In the genomic region with DNA sequence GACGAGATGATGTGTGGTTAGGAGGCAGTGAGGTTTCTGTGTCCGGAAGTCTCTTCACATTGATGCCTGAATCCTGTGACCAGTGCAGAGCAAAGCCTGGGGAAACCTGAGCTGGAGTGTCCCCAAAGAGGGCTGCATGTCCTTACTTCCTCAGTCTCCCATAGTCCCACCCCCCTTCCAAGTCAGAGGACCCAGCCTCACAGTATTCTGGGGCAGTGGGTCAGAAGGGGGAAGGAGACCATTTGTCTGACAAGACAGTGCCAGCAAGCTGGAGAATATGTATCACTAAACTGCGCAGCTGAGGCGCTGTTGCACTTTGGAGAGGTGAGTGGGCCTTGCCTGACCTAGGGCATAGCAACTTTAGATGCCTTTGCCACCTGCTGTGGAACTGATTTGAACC, we compare ENCODE assay signal across 25 mouse cellular contexts. TPM values are rescaled to one million over a fixed set of nuclear protein-coding genes. Genes with fewer than 3 reads are reported as not detected.
DNase-seq lines count a peak whose midpoint lies in the region; ATAC-seq and TF ChIP-seq lines count a peak whose summit lies in the region.
"Had no signal": no experiment of that assay in that cellular context is flagged by ENCODE, and none has a peak within 500 bp of the region (broad histone marks: within the 10 kb centered on the region; RNA-seq: fewer than 3 reads in every experiment).

No protein-coding gene starts in this region.

- no peaks in the 10 kb centered on the region for H3K27me3 ChIP-seq in heart, embryonic 10.5 days (ENCODE audit: insufficient read depth, poor library complexity, severe bottlenecking)
- H3K27me3 ChIP-seq in liver, embryonic 11.5 days (replicated peaks; ENCODE audit: control insufficient read depth, insufficient read depth, low read length): no peaks in the 10 kb centered on the region
- H3K27me3 ChIP-seq in liver, embryonic 12.5 days (replicated peaks): no peaks in the 10 kb centered on the region
- H3K27me3 ChIP-seq in stomach, postnatal 0 days (ENCODE audit: control insufficient read depth, insufficient read depth, low read length): no peaks in the 10 kb centered on the region
- H3K27me3 ChIP-seq: embryonic facial prominence, embryonic 12.5 days; forebrain, embryonic 13.5 days; forebrain, embryonic 15.5 days had no signal

- H3K9ac ChIP-seq in liver, embryonic 11.5 days (ENCODE audit: low read depth, low read length): no peak overlapping the region
- no peak overlapping the region for H3K9ac ChIP-seq in liver, embryonic 12.5 days
- no peak overlapping the region for H3K9ac ChIP-seq in stomach, postnatal 0 days (ENCODE audit: low read length)
- H3K9ac ChIP-seq: embryonic facial prominence, embryonic 12.5 days; forebrain, embryonic 13.5 days; forebrain, embryonic 15.5 days had no signal

- H3K36me3 ChIP-seq in heart, embryonic 10.5 days: no peaks in the 10 kb centered on the region
- no peaks in the 10 kb centered on the region for H3K36me3 ChIP-seq in liver, embryonic 11.5 days (ENCODE audit: control insufficient read depth, insufficient read depth, low read length)
- H3K36me3 ChIP-seq in liver, embryonic 12.5 days: no peaks in the 10 kb centered on the region
- no peaks in the 10 kb centered on the region for H3K36me3 ChIP-seq in stomach, postnatal 0 days (ENCODE audit: control insufficient read depth, insufficient read depth, low read length)
- H3K36me3 ChIP-seq: embryonic facial prominence, embryonic 10.5 days; embryonic facial prominence, embryonic 12.5 days; forebrain, embryonic 15.5 days; G1E had no signal

- ATAC-seq in liver, embryonic 11.5 days (replicated peaks; ENCODE audit: low FRiP score): no peak
- no peak for ATAC-seq in liver, embryonic 12.5 days
- no peak for ATAC-seq in stomach, postnatal 0 days (ENCODE audit: low FRiP score, low TSS enrichment)
- ATAC-seq: activated CD4-positive, CD25-positive, alpha-beta regulatory T cell, adult 4 months; CD4-positive, CD25-positive, alpha-beta regulatory T cell, adult 4 months; forebrain, embryonic 13.5 days; forebrain, embryonic 15.5 days; Patski had no signal

- 85% methylated on average over 4 of the region's 4 CpGs for WGBS in heart, embryonic 10.5 days
- WGBS in liver, embryonic 11.5 days: 79% methylated on average over 4 of the region's 4 CpGs
- WGBS in liver, embryonic 12.5 days (ENCODE audit: insufficient replicate concordance): 71% methylated on average over 4 of the region's 4 CpGs
- WGBS in stomach, postnatal 0 days: 81% methylated on average over 4 of the region's 4 CpGs

- TF ChIP-seq EP300 in stomach, postnatal 0 days (optimal IDR thresholded peaks at IDR 0.05): no peak

- no peak overlapping the region for H3K4me2 ChIP-seq in liver, embryonic 11.5 days
- no peak overlapping the region for H3K4me2 ChIP-seq in liver, embryonic 12.5 days
- H3K4me2 ChIP-seq in stomach, postnatal 0 days (replicated peaks; ENCODE audit: low read depth): no peak overlapping the region
- H3K4me2 ChIP-seq: embryonic facial prominence, embryonic 12.5 days; forebrain, embryonic 13.5 days; forebrain, embryonic 15.5 days had no signal

- peak; percentile 70 for DNase-seq in heart, adult 11 months
- no peak for DNase-seq in heart, embryonic 10.5 days (ENCODE audit: low spot score)
- peak; percentile 19 for DNase-seq in liver, embryonic 11.5 days (ENCODE audit: low spot score)
- DNase-seq in stomach, postnatal 0 days (ENCODE audit: low spot score): peak; percentile 3
- DNase-seq: adrenal gland, adult 8-10 months; adrenal gland, postnatal 14 days; adrenal gland, postnatal 36 days; B cell, adult 2 months; cerebellum, adult 11-12 months; cerebellum, adult 2 months; cerebellum, adult 9-10 months; cerebellum, postnatal 10 days; cerebellum, postnatal 25 days had no signal

- TF ChIP-seq CTCF in stomach, postnatal 0 days (IDR thresholded peaks at IDR 0.05; ENCODE audit: low read depth): no peak

- no peak overlapping the region for H3K27ac ChIP-seq in heart, embryonic 10.5 days
- H3K27ac ChIP-seq in liver, embryonic 11.5 days (ENCODE audit: low read depth, low read length): no peak overlapping the region
- no peak overlapping the region for H3K27ac ChIP-seq in liver, embryonic 12.5 days
- H3K27ac ChIP-seq in stomach, postnatal 0 days (replicated peaks): no peak overlapping the region
- H3K27ac ChIP-seq: embryonic facial prominence, embryonic 10.5 days; embryonic facial prominence, embryonic 12.5 days; forebrain, embryonic 13.5 days; forebrain, embryonic 15.5 days had no signal

- no peaks in the 10 kb centered on the region for H3K4me1 ChIP-seq in heart, embryonic 10.5 days
- H3K4me1 ChIP-seq in liver, embryonic 11.5 days (replicated peaks; ENCODE audit: control insufficient read depth, insufficient read depth, low read length): no peaks in the 10 kb centered on the region
- H3K4me1 ChIP-seq in liver, embryonic 12.5 days: no peaks in the 10 kb centered on the region
- H3K4me1 ChIP-seq in stomach, postnatal 0 days (replicated peaks; ENCODE audit: control insufficient read depth, insufficient read depth): no peaks in the 10 kb centered on the region
- H3K4me1 ChIP-seq: embryonic facial prominence, embryonic 10.5 days; embryonic facial prominence, embryonic 12.5 days; forebrain, embryonic 13.5 days; forebrain, embryonic 15.5 days had no signal

- H3K4me3 ChIP-seq in heart, embryonic 10.5 days: no peak overlapping the region
- H3K4me3 ChIP-seq in liver, embryonic 11.5 days (ENCODE audit: low read depth, low read length): no peak overlapping the region
- no peak overlapping the region for H3K4me3 ChIP-seq in liver, embryonic 12.5 days
- no peak overlapping the region for H3K4me3 ChIP-seq in stomach, postnatal 0 days (ENCODE audit: low read depth, low read length)
- H3K4me3 ChIP-seq: embryonic facial prominence, embryonic 10.5 days; embryonic facial prominence, embryonic 12.5 days; forebrain, embryonic 13.5 days; forebrain, embryonic 15.5 days had no signal

- H3K9me3 ChIP-seq in heart, embryonic 10.5 days: no peaks in the 10 kb centered on the region
- H3K9me3 ChIP-seq in liver, embryonic 11.5 days (ENCODE audit: control insufficient read depth, low read length): no peaks in the 10 kb centered on the region
- H3K9me3 ChIP-seq in liver, embryonic 12.5 days (replicated peaks): no peaks in the 10 kb centered on the region
- no peaks in the 10 kb centered on the region for H3K9me3 ChIP-seq in stomach, postnatal 0 days (ENCODE audit: control insufficient read depth, low read length)
- H3K9me3 ChIP-seq: embryonic facial prominence, embryonic 12.5 days; forebrain, embryonic 15.5 days; G1E had no signal

RNA-seq across cellular contexts. Expression of a gene that starts 26.5 kb away (rescaled TPM):
- 0.10 TPM in 2 replicates for polyA plus RNA-seq in heart, embryonic 10.5 days (2016; fragmentation: Nextera tagmentation; extraction: Ambion mirVana)
- 0.14 TPM in 1 of 2 replicates, not detected in the other for polyA plus RNA-seq in liver, embryonic 11.5 days (2014; fragmentation: Nextera tagmentation; extraction: Ambion mirVana)
- not detected in 2 replicates for polyA plus RNA-seq in liver, embryonic 12.5 days (2016; fragmentation: Nextera tagmentation; extraction: Ambion mirVana)
- polyA plus RNA-seq in stomach, postnatal 0 days (2015; fragmentation: Nextera tagmentation; extraction: Ambion mirVana): not detected in 2 replicates
- polyA plus RNA-seq: activated CD4-positive, CD25-positive, alpha-beta regulatory T cell, adult 4 months; CD4-positive, CD25-positive, alpha-beta regulatory T cell, adult 4 months; cerebellum, adult 2 months; cortical plate, adult 2 months; embryonic facial prominence, embryonic 10.5 days; embryonic facial prominence, embryonic 12.5 days; embryonic facial prominence, embryonic 14.5 days; forebrain, embryonic 11.5 days; forebrain, embryonic 13.5 days; forebrain, embryonic 15.5 days; G1E; Patski had no signal
